Mouse (Mus musculus): ENCODE measurements around the gene Gm4707. TPM values are rescaled to one million over a fixed set of nuclear protein-coding genes. Genes with fewer than 3 reads are reported as not detected.

The Gm4707 gene
- polyA plus RNA-seq, 1 experiment from 2014 or later = 1.2 TPM

Other genes starting within 250 kb of the Gm4707 start
- 1.7 and 2.4 TPM in 2 replicates for gene Emilin2, start 147.9 kb downstream of the Gm4707 start, polyA plus RNA-seq (2015; fragmentation: Nextera tagmentation; extraction: Ambion mirVana)
- 30.5 and 35.0 TPM in 2 replicates for gene Smchd1, start 15.4 kb upstream of the Gm4707 start, polyA plus RNA-seq (2015; fragmentation: Nextera tagmentation; extraction: Ambion mirVana)
- 30.4 and 33.7 TPM in 2 replicates for gene Ndc80, start 66.9 kb upstream of the Gm4707 start, polyA plus RNA-seq (2015; fragmentation: Nextera tagmentation; extraction: Ambion mirVana)
- gene Spdya, start 92.1 kb upstream of the Gm4707 start, polyA plus RNA-seq (2015; fragmentation: Nextera tagmentation; extraction: Ambion mirVana) = 0.33 and 0.45 TPM in 2 replicates
- 60.0 and 65.2 TPM in 2 replicates for gene Wdr43, start 156.0 kb upstream of the Gm4707 start, polyA plus RNA-seq (2015; fragmentation: Nextera tagmentation; extraction: Ambion mirVana)
- gene Togaram2, start 213.3 kb upstream of the Gm4707 start, polyA plus RNA-seq (2015; fragmentation: Nextera tagmentation; extraction: Ambion mirVana) = 0.27 and 0.45 TPM in 2 replicates